Mouse (Mus musculus) cerebellum, adult 2 months (tissue): ENCODE data around the gene Rpap2. TPM values are rescaled to one million over a fixed set of nuclear protein-coding genes. Genes with fewer than 3 reads are reported as not detected.
A peak's percentile ranks its signal among the peaks of the same experiment; 100 is the strongest.

Experiments used
- DNase-seq, 2 experiments: peaks; one replicate each; pipeline ENCODE4 v3.0.0; 2021
- H3K27ac ChIP-seq: fragments of 200-500 bp; 2 replicates; pipeline ENCODE4 v1.5.1; 2012; ENCODE audit warnings: low read length, control low read depth, inconsistent platforms; ENCODE audit not compliant: insufficient read depth
- H3K27me3 ChIP-seq: fragments of 200-500 bp; 2 replicates; pipeline ENCODE4 v1.6.1; 2012; ENCODE audit warnings: inconsistent platforms, mild to moderate bottlenecking, low read length, moderate library complexity; ENCODE audit not compliant: control insufficient read depth, insufficient read depth
- H3K4me1 ChIP-seq: fragments of 200-500 bp; 2 replicates; pipeline ENCODE4 v1.6.1; 2011; ENCODE audit warnings: low read length; ENCODE audit not compliant: control insufficient read depth, insufficient read depth
- H3K4me3 ChIP-seq: fragments of 200-500 bp; replicated peaks from 2 replicates; pipeline ENCODE3; 2011; ENCODE audit warnings: mild to moderate bottlenecking, low read depth, low read length, control low read depth; ENCODE audit not compliant: insufficient read depth
- CTCF ChIP-seq: fragments of 200-500 bp; IDR thresholded peaks from 2 replicates; pipeline ENCODE4 v1.5.1; 2011; ENCODE audit warnings: low read depth, mild to moderate bottlenecking, control low read depth, low read length, moderate library complexity, borderline replicate concordance; ENCODE audit not compliant: insufficient read depth
- POLR2A ChIP-seq: fragments of 200-500 bp; IDR thresholded peaks from 2 replicates; pipeline ENCODE4 v1.6.1; 2011; ENCODE audit warnings: low read length, control low read depth, borderline replicate concordance; ENCODE audit not compliant: insufficient read depth
- WGBS: fragments of 180-500 bp; shearing (Covaris S2); methylation state at CpG from one replicate; pipeline ENCODE4 v1.1.7; 2018; 5-methylcytosine and 5-hydroxymethylcytosine counted together
- polyA plus RNA-seq: library from polyadenylated mRNA; depleted of rRNA; stranded (reverse); fragments of >200 nt; gene quantifications from 2 replicates; pipeline ENCODE4 v1.2.3, GENCODE M21; 2012

Gene Rpap2
- polyA plus RNA-seq, 1 experiment: 13.4 TPM

DNA sequence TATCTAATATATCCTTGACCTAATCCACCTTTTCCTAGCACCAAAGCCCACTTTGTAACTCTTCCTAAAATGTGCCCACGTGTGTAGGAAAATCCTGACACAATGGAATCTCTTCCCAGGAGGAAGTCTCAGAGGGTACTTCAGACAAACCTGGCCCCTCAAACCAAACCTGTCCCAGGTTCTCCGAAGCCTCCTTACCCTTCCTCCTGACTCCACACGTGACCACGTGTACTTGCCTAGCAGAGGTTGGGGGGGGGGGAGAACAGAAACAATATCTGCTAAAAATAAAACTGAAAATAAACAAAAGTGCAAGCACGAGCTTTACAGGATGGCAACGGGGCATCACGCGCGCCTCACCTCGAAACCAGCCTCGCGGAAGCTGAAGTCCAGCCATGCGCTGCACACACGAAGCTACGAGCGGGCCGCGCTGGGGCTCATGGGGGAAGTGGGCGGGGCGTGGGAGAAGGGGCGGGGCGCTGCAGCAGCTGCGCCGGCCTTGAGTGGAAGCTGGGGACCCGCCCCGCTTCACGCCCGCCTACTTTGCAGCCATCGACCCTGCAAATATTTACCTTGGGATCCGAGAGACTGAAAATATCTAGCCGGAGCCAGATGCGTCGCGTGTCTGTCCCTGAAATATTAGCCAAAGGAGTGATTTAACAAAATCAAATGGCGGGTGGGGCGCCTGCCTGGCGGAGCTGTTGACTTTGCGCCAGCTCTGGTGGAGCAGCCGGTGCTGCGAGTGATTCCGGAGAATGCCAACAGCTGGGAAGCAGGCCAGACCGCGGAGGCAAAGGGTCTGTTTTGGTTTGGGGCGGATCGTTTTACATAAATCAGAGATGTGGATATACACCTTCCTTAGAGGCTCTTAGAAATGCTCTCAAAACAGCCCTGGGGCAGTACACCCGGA, 90.7 kb downstream of the Rpap2 start:
- 11% methylated on average over 46 of the region's 46 CpGs for WGBS
- H3K27ac ChIP-seq: no peak overlapping the region
- H3K27me3 ChIP-seq: no peaks in the 10 kb centered on the region
- peak; percentile 52 to 54 for DNase-seq
- no peaks in the 10 kb centered on the region for H3K4me1 ChIP-seq
- TF ChIP-seq POLR2A (no peak), CTCF (no peak)
- H3K4me3 ChIP-seq: peak overlapping the region; percentile 57

- no peaks in the 10 kb centered on the region for H3K27me3 ChIP-seq
- no peak for DNase-seq
- H3K4me3 ChIP-seq: no peak overlapping the region
- H3K27ac ChIP-seq: no peak overlapping the region
- TF ChIP-seq POLR2A: no peak
- no peak for TF ChIP-seq CTCF
- WGBS: 20% methylated on average over 9 of the region's 9 CpGs
- H3K4me1 ChIP-seq: no peaks in the 10 kb centered on the region
These were observed 91.3 kb downstream of the Rpap2 start for GRCm38 (mm10) chr5:107688499-107688866.

GRCm38 (mm10) chr5:107695019-107695418, 97.8 kb downstream of the Rpap2 start:
- Histone ChIP-seq H3K27me3 (no peaks in the 10 kb centered on the region), H3K27ac (no peak overlapping the region), H3K4me3 (no peak overlapping the region), H3K4me1 (no peaks in the 10 kb centered on the region)
- no peak for TF ChIP-seq POLR2A
- no peak for TF ChIP-seq CTCF
- no peak for DNase-seq
- 77% methylated on average over 3 of the region's 3 CpGs for WGBS

- Histone ChIP-seq H3K27ac (no peak overlapping the region), H3K4me1 (no peaks in the 10 kb centered on the region), H3K27me3 (no peaks in the 10 kb centered on the region), H3K4me3 (no peak overlapping the region)
- DNase-seq: no peak
- TF ChIP-seq CTCF: no peak
- TF ChIP-seq POLR2A: no peak
- 84% methylated on average over 8 of the region's 8 CpGs for WGBS
These were observed 101.7 kb downstream of the Rpap2 start for GRCm38 (mm10) chr5:107698888-107699287.

DNA sequence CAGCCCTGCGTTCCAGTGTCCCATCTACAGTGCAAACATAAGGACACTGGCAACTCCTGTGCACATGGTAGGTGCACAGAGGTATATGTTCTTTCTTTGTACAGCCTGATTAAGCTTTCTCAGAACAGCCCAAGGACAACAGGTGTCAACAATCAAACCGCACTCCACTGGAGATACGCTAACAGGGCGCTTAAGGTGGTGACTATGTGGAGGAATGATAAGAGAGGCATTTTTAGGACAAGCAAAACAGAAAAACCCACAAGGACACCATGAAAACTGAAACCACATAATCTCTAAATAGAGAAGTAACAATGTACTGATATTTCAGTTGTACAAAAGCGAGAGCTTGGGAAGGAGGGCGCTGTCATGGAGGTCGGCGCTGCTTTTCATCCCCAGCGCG, 103.7 kb downstream of the Rpap2 start:
- DNase-seq: no peak
- TF ChIP-seq CTCF: no peak
- TF ChIP-seq POLR2A: no peak
- Histone ChIP-seq H3K4me3 (no peak overlapping the region), H3K4me1 (no peaks in the 10 kb centered on the region), H3K27ac (no peak overlapping the region), H3K27me3 (no peaks in the 10 kb centered on the region)
- WGBS: 94% methylated on average over 10 of the region's 10 CpGs

DNA sequence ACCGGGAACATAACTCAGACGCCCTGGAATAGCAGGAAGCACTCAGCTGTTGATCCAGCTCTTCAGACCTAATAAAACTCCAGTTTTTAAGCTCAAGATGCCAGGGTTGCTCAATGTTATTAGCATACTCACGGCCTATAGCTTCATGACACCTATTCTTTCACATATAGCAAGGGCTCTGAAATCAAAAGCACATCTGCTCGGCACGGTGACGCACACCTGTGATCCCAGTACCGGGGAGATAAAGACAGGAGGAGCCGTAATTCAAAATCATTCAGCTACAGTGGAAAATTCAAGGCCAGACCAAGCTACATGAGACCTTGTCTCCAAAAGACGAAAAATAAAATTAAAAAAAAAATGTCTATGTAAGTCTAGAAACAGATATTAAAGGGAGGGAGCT, 104.5 kb downstream of the Rpap2 start:
- no peak overlapping the region for H3K4me3 ChIP-seq
- no peak overlapping the region for H3K27ac ChIP-seq
- H3K4me1 ChIP-seq: no peaks in the 10 kb centered on the region
- no peak for TF ChIP-seq CTCF
- TF ChIP-seq POLR2A: no peak
- no peak for DNase-seq
- no peaks in the 10 kb centered on the region for H3K27me3 ChIP-seq
- WGBS: 83% methylated on average over 9 of the region's 9 CpGs

- WGBS: 90% methylated on average over 6 of the region's 6 CpGs
- no peak overlapping the region for H3K4me3 ChIP-seq
- H3K4me1 ChIP-seq: no peaks in the 10 kb centered on the region
- H3K27ac ChIP-seq: no peak overlapping the region
- no peaks in the 10 kb centered on the region for H3K27me3 ChIP-seq
- TF ChIP-seq CTCF (no peak), POLR2A (no peak)
- DNase-seq: no peak
These were observed 106.1 kb downstream of the Rpap2 start for GRCm38 (mm10) chr5:107703207-107703763.

GRCm38 (mm10) chr5:107705756-107706155, 108.6 kb downstream of the Rpap2 start:
- 90% methylated on average over 4 of the region's 4 CpGs for WGBS
- Histone ChIP-seq H3K4me1 (no peaks in the 10 kb centered on the region), H3K27ac (no peak overlapping the region), H3K27me3 (no peaks in the 10 kb centered on the region; the same call in 1 of the 2 replicates), H3K4me3 (no peak overlapping the region)
- DNase-seq: no peak
- TF ChIP-seq CTCF (no peak), POLR2A (no peak)

DNA sequence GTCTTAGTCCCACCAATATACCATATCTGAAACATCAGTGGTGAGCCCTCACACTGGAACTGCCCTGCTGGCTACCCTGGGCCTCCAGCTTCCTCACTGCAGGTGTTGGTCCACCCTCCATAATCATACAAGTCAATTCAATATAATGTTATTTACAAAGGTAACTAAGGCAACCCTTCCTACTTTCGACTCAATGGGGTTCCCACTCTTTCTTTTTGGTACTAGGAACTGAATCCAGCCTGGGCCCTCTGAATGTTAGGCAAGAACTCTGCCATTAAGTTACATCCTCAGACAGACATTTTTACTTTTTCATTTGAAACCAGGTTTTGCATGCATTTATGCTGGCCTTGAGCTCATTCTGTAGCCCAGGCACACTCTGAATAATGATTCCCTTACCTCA, 109.1 kb downstream of the Rpap2 start:
- H3K4me3 ChIP-seq: no peak overlapping the region
- no peak for TF ChIP-seq CTCF
- TF ChIP-seq POLR2A: no peak
- no peak for DNase-seq
- H3K27ac ChIP-seq: no peak overlapping the region
- H3K27me3 ChIP-seq: no peaks in the 10 kb centered on the region; the same call in 1 of the 2 replicates
- H3K4me1 ChIP-seq: no peaks in the 10 kb centered on the region
- 77% methylated on average over 1 of the region's 1 CpGs for WGBS
